Mouse (Mus musculus) heart, embryonic 10.5 days (tissue): Measurements from ENCODE around the gene Pdrg1. TPM values are rescaled to one million over a fixed set of nuclear protein-coding genes. Genes with fewer than 3 reads are reported as not detected.

ENCODE experiments used
- DNase-seq: peaks from one replicate; pipeline ENCODE4 v3.0.0-alpha.2; 2017; ENCODE audit warnings: low spot score
- H3K27ac ChIP-seq: fragments of 300-500 bp; sonication (generic); 2 replicates; pipeline ENCODE4 v1.5.1; 2016; ENCODE audit warnings: mild to moderate bottlenecking
- H3K27me3 ChIP-seq: fragments of 300-500 bp; sonication (generic); 2 replicates; pipeline ENCODE4 v1.6.1; 2016; ENCODE audit warnings: mild to moderate bottlenecking; ENCODE audit not compliant: poor library complexity, insufficient read depth, severe bottlenecking
- H3K36me3 ChIP-seq: fragments of 300-500 bp; sonication (generic); 2 replicates; pipeline ENCODE4 v1.6.1; 2016; ENCODE audit warnings: mild to moderate bottlenecking, moderate library complexity
- H3K4me1 ChIP-seq: fragments of 300-500 bp; sonication (generic); 2 replicates; pipeline ENCODE4 v1.6.1; 2016; ENCODE audit warnings: mild to moderate bottlenecking
- H3K4me3 ChIP-seq: fragments of 300-500 bp; sonication (generic); 2 replicates; pipeline ENCODE4 v1.5.1; 2016; ENCODE audit warnings: mild to moderate bottlenecking, moderate library complexity
- H3K9me3 ChIP-seq: fragments of 300-500 bp; sonication (generic); 2 replicates; pipeline ENCODE4 v1.6.1; 2016; ENCODE audit warnings: mild to moderate bottlenecking, moderate library complexity
- WGBS: fragments of 180-500 bp; shearing (Covaris S2); methylation state at CpG from one replicate; pipeline ENCODE4 v1.1.7; 2016; 5-methylcytosine and 5-hydroxymethylcytosine counted together
- polyA plus RNA-seq: library from polyadenylated mRNA; unstranded; fragments of >200 nt; fragmentation: Nextera tagmentation; extraction: Ambion mirVana; gene quantifications from 2 replicates; pipeline ENCODE4 v1.2.1, GENCODE M21; 2016

Pdrg1 gene
- polyA plus RNA-seq, 1 experiment from 2014 or later: 94.4 TPM

GRCm38 (mm10) chr2:152976991-152977390 is 38.2 kb downstream of the Pdrg1 start:
- Histone ChIP-seq H3K9me3 (no peaks in the 10 kb centered on the region), H3K27me3 (0 out of 2 replicates have a peak, but pooled peaks cover 10% of the 10 kb centered on the region), H3K4me1 (no peaks in the 10 kb centered on the region), H3K27ac (no peak overlapping the region), H3K4me3 (no peak overlapping the region), H3K36me3 (no peaks in the 10 kb centered on the region)
- DNase-seq: no peak
- WGBS: 51% methylated on average over 3 of the region's 3 CpGs

DNA sequence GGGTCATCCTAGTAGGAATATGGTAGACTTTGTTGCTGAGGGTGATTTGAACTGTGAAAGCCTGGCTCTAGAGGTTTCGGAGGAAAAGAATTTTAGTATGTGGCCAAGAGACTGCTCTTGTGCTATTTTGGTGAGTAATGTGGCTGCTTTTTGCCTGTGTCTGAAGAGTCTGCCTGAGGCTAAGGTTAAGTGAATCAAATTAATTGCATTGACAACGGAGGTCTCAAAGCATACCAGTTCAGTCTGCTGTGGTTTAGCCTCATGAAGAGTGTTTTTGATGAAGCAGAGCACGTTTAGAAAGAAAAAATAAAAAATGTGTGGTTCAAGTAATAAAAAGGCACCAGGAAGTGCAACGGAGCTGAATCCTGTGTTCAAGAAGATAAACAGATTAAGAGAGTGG is 49.7 kb downstream of the Pdrg1 start:
- 73% methylated on average over 4 of the region's 4 CpGs for WGBS
- no peak overlapping the region for H3K27ac ChIP-seq
- H3K27me3 ChIP-seq: no peaks in the 10 kb centered on the region; the same call in 1 of the 2 replicates
- H3K9me3 ChIP-seq: no peaks in the 10 kb centered on the region
- no peak overlapping the region for H3K4me3 ChIP-seq
- 0 out of 2 replicates have a peak, but pooled peaks cover 2% of the 10 kb centered on the region for H3K4me1 ChIP-seq
- DNase-seq: no peak
- H3K36me3 ChIP-seq: no peaks in the 10 kb centered on the region

GRCm38 (mm10) chr2:152962091-152962793 is 53.0 kb downstream of the Pdrg1 start, which contains the start of gene Ttll9:
Gene Ttll9, plus strand, starts transcription at chr2:152962485.
- Histone ChIP-seq H3K9me3 (no peaks in the 10 kb centered on the region), H3K27ac (0 out of 2 replicates have a peak within 1 kb of the TSS, but pooled peaks have one; percentile 37), H3K36me3 (no peaks in the 10 kb centered on the region), H3K27me3 (peaks cover 9% of the 10 kb centered on the region; the same call in 1 of the 2 replicates), H3K4me3 (peak within 1 kb of the TSS; percentile 60), H3K4me1 (0 out of 2 replicates have a peak, but pooled peaks cover 2% of the 10 kb centered on the region)
- DNase-seq: peak; percentile 82
- 2% methylated on average over 34 of the region's 34 CpGs for WGBS

Other genes starting within 250 kb of the Pdrg1 start
- 72.8 and 76.2 TPM in 2 replicates for gene Bcl2l1, start 183.7 kb downstream of the Pdrg1 start, polyA plus RNA-seq
- 74.7 and 97.0 TPM in 2 replicates for gene Tpx2, start 167.5 kb downstream of the Pdrg1 start, polyA plus RNA-seq
- 0.05 and 0.07 TPM in 2 replicates for gene Mylk2, start 104.1 kb downstream of the Pdrg1 start, polyA plus RNA-seq
- 0.21 and 0.36 TPM in 2 replicates for gene Foxs1, start 82.2 kb downstream of the Pdrg1 start, polyA plus RNA-seq
- 0.04 TPM in 2 replicates for gene Dusp15, start 63.7 kb downstream of the Pdrg1 start, polyA plus RNA-seq
- gene Ttll9, start 52.9 kb downstream of the Pdrg1 start, polyA plus RNA-seq: 0.47 and 0.85 TPM in 2 replicates
- gene Xkr7, start 16.4 kb upstream of the Pdrg1 start, polyA plus RNA-seq: not detected in 2 replicates
- 4.4 and 5.1 TPM in 2 replicates for gene Ccm2l, start 50.5 kb upstream of the Pdrg1 start, polyA plus RNA-seq
- 0.48 and 1.3 TPM in 2 replicates for gene Hck, start 93.0 kb upstream of the Pdrg1 start, polyA plus RNA-seq
- 74.4 and 80.4 TPM in 2 replicates for gene Tm9sf4, start 145.9 kb upstream of the Pdrg1 start, polyA plus RNA-seq
- gene Tspyl3, start 210.0 kb upstream of the Pdrg1 start, polyA plus RNA-seq: 7.7 and 8.8 TPM in 2 replicates
- 22.4 and 22.8 TPM in 2 replicates for gene Plagl2, start 226.0 kb upstream of the Pdrg1 start, polyA plus RNA-seq
- gene Pofut1, start 226.1 kb upstream of the Pdrg1 start, polyA plus RNA-seq: 4.4 and 6.1 TPM in 2 replicates